ENCODE assay signal across 10 mouse cellular contexts in genomic region chr13:51842191-51842590, GRCm38 (mm10). TPM values are rescaled to one million over a fixed set of nuclear protein-coding genes. Genes with fewer than 3 reads are reported as not detected.
DNase-seq lines count a peak whose midpoint lies in the region; ATAC-seq and TF ChIP-seq lines count a peak whose summit lies in the region.
"Had no signal": no experiment of that assay in that cellular context is flagged by ENCODE, and none has a peak within 500 bp of the region (broad histone marks: within the 10 kb centered on the region; RNA-seq: fewer than 3 reads in every experiment).

No protein-coding gene starts in this region.

- peak overlapping the region; percentile 47 for H3K4me3 ChIP-seq in heart, embryonic 10.5 days
- H3K4me3 ChIP-seq in midbrain, embryonic 10.5 days, result peak overlapping the region; percentile 22
- no peak overlapping the region for H3K4me3 ChIP-seq in midbrain, postnatal 0 days (ENCODE audit: low read depth, low read length)
- H3K4me3 ChIP-seq in limb, embryonic 10.5 days, result peak overlapping the region; percentile 33
- no peak overlapping the region for H3K4me3 ChIP-seq in neural tube, embryonic 15.5 days (replicated peaks)

- H3K9me3 ChIP-seq in heart, embryonic 10.5 days, result no peaks in the 10 kb centered on the region
- H3K9me3 ChIP-seq in midbrain, embryonic 10.5 days (replicated peaks), result no peaks in the 10 kb centered on the region
- no peaks in the 10 kb centered on the region for H3K9me3 ChIP-seq in midbrain, postnatal 0 days (ENCODE audit: low read length)
- H3K9me3 ChIP-seq in limb, embryonic 10.5 days (replicated peaks), result no peaks in the 10 kb centered on the region
- H3K9me3 ChIP-seq in neural tube, embryonic 15.5 days (replicated peaks), result no peaks in the 10 kb centered on the region

- intact Hi-C loops in heart, postnatal 10 days (cut with DNase I), result no loop called here

- H3K4me1 ChIP-seq in heart, embryonic 10.5 days, result peaks cover 41% of the 10 kb centered on the region
- H3K4me1 ChIP-seq in midbrain, embryonic 10.5 days, result peaks cover 63% of the 10 kb centered on the region
- H3K4me1 ChIP-seq in midbrain, postnatal 0 days (ENCODE audit: insufficient read depth, low read length), result peaks cover 3% of the 10 kb centered on the region; the same call in 1 of the 2 replicates
- peaks cover 58% of the 10 kb centered on the region for H3K4me1 ChIP-seq in limb, embryonic 10.5 days
- peaks cover 32% of the 10 kb centered on the region for H3K4me1 ChIP-seq in neural tube, embryonic 15.5 days

- no peaks in the 10 kb centered on the region for H3K36me3 ChIP-seq in heart, embryonic 10.5 days
- H3K36me3 ChIP-seq in midbrain, embryonic 10.5 days, result no peaks in the 10 kb centered on the region
- H3K36me3 ChIP-seq in midbrain, postnatal 0 days (ENCODE audit: insufficient read depth, low read length), result no peaks in the 10 kb centered on the region
- no peaks in the 10 kb centered on the region for H3K36me3 ChIP-seq in limb, embryonic 10.5 days
- no peaks in the 10 kb centered on the region for H3K36me3 ChIP-seq in neural tube, embryonic 15.5 days

- TF ChIP-seq CTCF in midbrain, postnatal 0 days (IDR thresholded peaks at IDR 0.05), result no peak

- no peak overlapping the region for H3K4me2 ChIP-seq in midbrain, postnatal 0 days (ENCODE audit: low read depth, low read length, poor library complexity, severe bottlenecking)
- 0 out of 2 replicates have a peak overlapping the region, but pooled peaks have one; percentile 4 for H3K4me2 ChIP-seq in neural tube, embryonic 15.5 days

- no peak overlapping the region for H3K9ac ChIP-seq in midbrain, postnatal 0 days (replicated peaks; ENCODE audit: low read length, poor library complexity, severe bottlenecking)
- no peak overlapping the region for H3K9ac ChIP-seq in neural tube, embryonic 15.5 days (replicated peaks)

- WGBS in heart, embryonic 10.5 days, result 14% methylated on average over 5 of the region's 5 CpGs
- WGBS in midbrain, embryonic 10.5 days, result 6% methylated on average over 5 of the region's 5 CpGs
- 13% methylated on average over 5 of the region's 5 CpGs for WGBS in midbrain, postnatal 0 days
- WGBS in limb, embryonic 10.5 days, result 8% methylated on average over 5 of the region's 5 CpGs
- 8% methylated on average over 5 of the region's 5 CpGs for WGBS in neural tube, embryonic 15.5 days

- H3K27ac ChIP-seq in heart, embryonic 10.5 days, result peak overlapping the region; percentile 84
- H3K27ac ChIP-seq in midbrain, embryonic 10.5 days (replicated peaks), result peak overlapping the region; percentile 57
- no peak overlapping the region for H3K27ac ChIP-seq in midbrain, postnatal 0 days (ENCODE audit: low read depth, low read length)
- H3K27ac ChIP-seq in limb, embryonic 10.5 days, result peak overlapping the region; percentile 81
- no peak overlapping the region for H3K27ac ChIP-seq in neural tube, embryonic 15.5 days (replicated peaks)

- no peak for ATAC-seq in midbrain, postnatal 0 days (ENCODE audit: low FRiP score)
- ATAC-seq in neural tube, embryonic 15.5 days (ENCODE audit: low FRiP score), result no peak
- no peak for ATAC-seq in inflammation-experienced regulatory T-cells, adult 6 months

- DNase-seq in heart, embryonic 10.5 days (ENCODE audit: low spot score), result no peak
- no peak for DNase-seq in heart, postnatal 10 days
- DNase-seq in midbrain, embryonic 10.5 days (ENCODE audit: low spot score), result no peak
- DNase-seq in midbrain, postnatal 0 days (ENCODE audit: low spot score), result no peak
- peak; percentile 62 for DNase-seq in limb, embryonic 10.5 days (ENCODE audit: low spot score)
- no peak for DNase-seq in adrenal gland, adult 8-10 months
- DNase-seq: kidney, adult 11 months; right cerebral cortex, postnatal 25 days had no signal

- H3K27me3 ChIP-seq in heart, embryonic 10.5 days (ENCODE audit: insufficient read depth, poor library complexity, severe bottlenecking), result peaks cover 31% of the 10 kb centered on the region
- peaks cover 88% of the 10 kb centered on the region for H3K27me3 ChIP-seq in midbrain, embryonic 10.5 days (ENCODE audit: low read depth, poor library complexity, severe bottlenecking)
- peaks cover 32% of the 10 kb centered on the region for H3K27me3 ChIP-seq in midbrain, postnatal 0 days (ENCODE audit: insufficient read depth, low read length)
- H3K27me3 ChIP-seq in limb, embryonic 10.5 days (ENCODE audit: low read depth, poor library complexity, severe bottlenecking), result peaks cover 42% of the 10 kb centered on the region
- peaks cover 62% of the 10 kb centered on the region for H3K27me3 ChIP-seq in neural tube, embryonic 15.5 days (replicated peaks)

RNA-seq across cellular contexts. Expression of gene Gadd45g, which starts 4.3 kb away (rescaled TPM):
- 53.3 and 61.0 TPM in 2 replicates for polyA plus RNA-seq in heart, embryonic 10.5 days (2016; fragmentation: Nextera tagmentation; extraction: Ambion mirVana)
- 10 to 100 TPM; 27.8 to 37.9 TPM for total RNA-seq in heart, postnatal 10 days (2021)
- polyA plus RNA-seq in midbrain, embryonic 10.5 days (2016; fragmentation: Nextera tagmentation; extraction: Ambion mirVana), result 192 and 243 TPM in 2 replicates
- total RNA-seq in midbrain, postnatal 0 days (2014; rRNA removed), result 7.3 and 10.3 TPM in 2 replicates
- polyA plus RNA-seq in midbrain, postnatal 0 days (2015; fragmentation: Nextera tagmentation; extraction: Ambion mirVana), result 20.4 and 23.3 TPM in 2 replicates
- 14.3 and 18.6 TPM in 2 replicates for polyA plus RNA-seq in limb, embryonic 10.5 days (2016; fragmentation: Nextera tagmentation; extraction: Ambion mirVana)
- polyA plus RNA-seq in neural tube, embryonic 15.5 days (2015; fragmentation: Nextera tagmentation; extraction: Ambion mirVana), result 32.1 and 35.4 TPM in 2 replicates
- total RNA-seq in adrenal gland, adult 8-10 months (2022), result 10 to 100 TPM; 13.3 to 61.3 (median 18.6) TPM
- polyA plus RNA-seq in inflammation-experienced regulatory T-cells, adult 6 months (2017; shearing (Covaris generic)), result 10 to 100 TPM; 12.4 to 28.7 (median 19.4) TPM

RNA-seq across cellular contexts. Expression of gene Sema4d, which starts 48.6 kb away (rescaled TPM):
- 8.7 and 13.1 TPM in 2 replicates for polyA plus RNA-seq in heart, embryonic 10.5 days (2016; fragmentation: Nextera tagmentation; extraction: Ambion mirVana)
- 10 to 100 TPM; 69.1 to 79.5 TPM for total RNA-seq in heart, postnatal 10 days (2021)
- 5.6 and 5.9 TPM in 2 replicates for polyA plus RNA-seq in midbrain, embryonic 10.5 days (2016; fragmentation: Nextera tagmentation; extraction: Ambion mirVana)
- 19.3 and 19.8 TPM in 2 replicates for total RNA-seq in midbrain, postnatal 0 days (2014; rRNA removed)
- polyA plus RNA-seq in midbrain, postnatal 0 days (2015; fragmentation: Nextera tagmentation; extraction: Ambion mirVana), result 13.6 and 13.7 TPM in 2 replicates
- polyA plus RNA-seq in limb, embryonic 10.5 days (2016; fragmentation: Nextera tagmentation; extraction: Ambion mirVana), result 5.9 and 6.0 TPM in 2 replicates
- polyA plus RNA-seq in neural tube, embryonic 15.5 days (2015; fragmentation: Nextera tagmentation; extraction: Ambion mirVana), result 15.2 and 17.9 TPM in 2 replicates
- total RNA-seq in adrenal gland, adult 8-10 months (2022), result 10 to 100 TPM in 3 of 4 experiments, 1 to 10 TPM in 1; 8.9 to 23.2 (median 16.2) TPM
- polyA plus RNA-seq in inflammation-experienced regulatory T-cells, adult 6 months (2017; shearing (Covaris generic)), result 100 to 1,000 TPM; 111 to 154 (median 126) TPM

Comparison
In these comparisons a context has a peak if more than half of its experiments do, and no peak if none do; other contexts are left out.
1. H3K27ac ChIP-seq: peak in heart, embryonic 10.5 days (single experiment), midbrain, embryonic 10.5 days (single experiment) and limb, embryonic 10.5 days (single experiment); none in midbrain, postnatal 0 days (single experiment) and neural tube, embryonic 15.5 days (single experiment).
2. H3K4me3 ChIP-seq: peak in heart, embryonic 10.5 days (single experiment), midbrain, embryonic 10.5 days (single experiment) and limb, embryonic 10.5 days (single experiment); none in midbrain, postnatal 0 days (single experiment) and neural tube, embryonic 15.5 days (single experiment).